Mouse (Mus musculus) neural tube, embryonic 13.5 days (tissue): ENCODE results near the gene Hs3st3a1. TPM values are rescaled to one million over a fixed set of nuclear protein-coding genes. Genes with fewer than 3 reads are reported as not detected.

ENCODE experiments used
- ATAC-seq: fragments of 200-750 bp; cut with Nextera tagmentation; 2 replicates; pipeline ENCODE4 v1.8.0; 2017; ENCODE audit warnings: low read depth, mild to moderate bottlenecking, moderate TSS enrichment, moderate library complexity
- H3K27ac ChIP-seq: fragments of 300-500 bp; sonication (generic); replicated peaks from 2 replicates; pipeline ENCODE4 v1.5.1; 2015; ENCODE audit warnings: moderate library complexity, mild to moderate bottlenecking, inconsistent platforms
- H3K27me3 ChIP-seq: fragments of 300-500 bp; sonication (generic); 2 replicates; pipeline ENCODE4 v1.6.1; 2015; ENCODE audit warnings: mild to moderate bottlenecking, inconsistent platforms
- H3K36me3 ChIP-seq: fragments of 300-500 bp; sonication (generic); 2 replicates; pipeline ENCODE4 v1.6.1; 2015; ENCODE audit warnings: mild to moderate bottlenecking, inconsistent platforms
- H3K4me1 ChIP-seq: fragments of 300-500 bp; sonication (generic); replicated peaks from 2 replicates; pipeline ENCODE4 v1.6.1; 2015; ENCODE audit warnings: inconsistent platforms
- H3K4me2 ChIP-seq: fragments of 300-500 bp; sonication (generic); 2 replicates; pipeline ENCODE4 v1.6.1; 2015; ENCODE audit warnings: inconsistent platforms, mild to moderate bottlenecking, moderate library complexity
- H3K4me3 ChIP-seq: fragments of 300-500 bp; sonication (generic); 2 replicates; pipeline ENCODE4 v1.5.1; 2015; ENCODE audit warnings: mild to moderate bottlenecking, inconsistent platforms
- H3K9ac ChIP-seq: fragments of 300-500 bp; sonication (generic); 2 replicates; pipeline ENCODE4 v1.6.1; 2015; ENCODE audit warnings: moderate library complexity, mild to moderate bottlenecking, inconsistent platforms
- H3K9me3 ChIP-seq: fragments of 300-500 bp; sonication (generic); 2 replicates; pipeline ENCODE4 v1.6.1; 2016; ENCODE audit warnings: inconsistent platforms
- whole genome bisulfite sequencing: fragments of 180-500 bp; shearing (Covaris S2); methylation state at CpG from one replicate; pipeline ENCODE4 v1.1.7; 2015; 5-methylcytosine and 5-hydroxymethylcytosine counted together
- polyA plus RNA-seq: library from polyadenylated mRNA; unstranded; fragments of >200 nt; fragmentation: Nextera tagmentation; extraction: Ambion mirVana; gene quantifications from 2 replicates; pipeline ENCODE4 v1.2.1, GENCODE M21; 2015

The Hs3st3a1 gene
- polyA plus RNA-seq, 1 experiment from 2014 or later, result 0.98 TPM

- H3K9ac ChIP-seq, result no peak overlapping the region
- H3K9me3 ChIP-seq, result no peaks in the 10 kb centered on the region
- no peak overlapping the region for H3K4me3 ChIP-seq
- no peaks in the 10 kb centered on the region; the same call in 1 of the 2 replicates for H3K27me3 ChIP-seq
- no peak overlapping the region for H3K27ac ChIP-seq
- H3K4me1 ChIP-seq, result peaks cover 28% of the 10 kb centered on the region
- no peaks in the 10 kb centered on the region for H3K36me3 ChIP-seq
- no peak for ATAC-seq
- 28% methylated on average over 3 of the region's 3 CpGs for WGBS
- no peak overlapping the region for H3K4me2 ChIP-seq
Measured at GRCm38 (mm10) chr11:64495935-64496334, 60.8 kb downstream of the Hs3st3a1 start.

GRCm38 (mm10) chr11:64496677-64497076 lies 61.5 kb downstream of the Hs3st3a1 start:
- WGBS, result 76% methylated on average over 3 of the region's 3 CpGs
- H3K4me3 ChIP-seq, result no peak overlapping the region

GRCm38 (mm10) chr11:64500536-64501112 lies 65.5 kb downstream of the Hs3st3a1 start:
- Histone ChIP-seq H3K27me3 (no peaks in the 10 kb centered on the region), H3K27ac (no peak overlapping the region), H3K4me3 (no peak overlapping the region), H3K9ac (no peak overlapping the region), H3K36me3 (no peaks in the 10 kb centered on the region), H3K9me3 (peaks cover 10% of the 10 kb centered on the region; the same call in 1 of the 2 replicates), H3K4me1 (0 out of 2 replicates have a peak, but pooled peaks cover 4% of the 10 kb centered on the region), H3K4me2 (no peak overlapping the region)
- 87% methylated on average over 5 of the region's 5 CpGs for WGBS
- no peak for ATAC-seq

More at GRCm38 (mm10) chr11:64496677-64497076, 61.5 kb downstream of the Hs3st3a1 start:
- Histone ChIP-seq H3K36me3 (no peaks in the 10 kb centered on the region), H3K27ac (no peak overlapping the region), H3K9ac (no peak overlapping the region), H3K4me2 (no peak overlapping the region), H3K4me1 (peaks cover 24% of the 10 kb centered on the region), H3K9me3 (no peaks in the 10 kb centered on the region), H3K27me3 (no peaks in the 10 kb centered on the region)
- no peak for ATAC-seq

- Histone ChIP-seq H3K36me3 (no peaks in the 10 kb centered on the region), H3K4me2 (no peak overlapping the region), H3K4me3 (no peak overlapping the region), H3K27me3 (no peaks in the 10 kb centered on the region), H3K9me3 (peaks cover 10% of the 10 kb centered on the region; the same call in 1 of the 2 replicates), H3K4me1 (peaks cover 3% of the 10 kb centered on the region; the same call in 1 of the 2 replicates), H3K9ac (no peak overlapping the region), H3K27ac (no peak overlapping the region)
- no peak for ATAC-seq
- WGBS, result 82% methylated on average over 3 of the region's 3 CpGs
Measured at GRCm38 (mm10) chr11:64503040-64503439, 67.9 kb downstream of the Hs3st3a1 start.

GRCm38 (mm10) chr11:64505924-64506323 lies 70.8 kb downstream of the Hs3st3a1 start:
- WGBS, result 96% methylated on average over 1 of the region's 1 CpGs
- Histone ChIP-seq H3K27ac (no peak overlapping the region), H3K4me1 (peaks cover 3% of the 10 kb centered on the region; the same call in 1 of the 2 replicates)

GRCm38 (mm10) chr11:64507024-64507423 lies 71.9 kb downstream of the Hs3st3a1 start:
- H3K27ac ChIP-seq, result no peak overlapping the region
- ATAC-seq, result no peak
- no peak overlapping the region for H3K9ac ChIP-seq
- H3K9me3 ChIP-seq, result peaks cover 10% of the 10 kb centered on the region; the same call in 1 of the 2 replicates
- H3K36me3 ChIP-seq, result no peaks in the 10 kb centered on the region
- peaks cover 9% of the 10 kb centered on the region; the same call in 1 of the 2 replicates for H3K4me1 ChIP-seq
- WGBS, result 69% methylated on average over 3 of the region's 3 CpGs
- H3K27me3 ChIP-seq, result no peaks in the 10 kb centered on the region; the same call in 1 of the 2 replicates
- no peak overlapping the region for H3K4me3 ChIP-seq
- no peak overlapping the region for H3K4me2 ChIP-seq

More at GRCm38 (mm10) chr11:64505924-64506323, 70.8 kb downstream of the Hs3st3a1 start:
- Histone ChIP-seq H3K27me3 (no peaks in the 10 kb centered on the region; the same call in 1 of the 2 replicates), H3K36me3 (no peaks in the 10 kb centered on the region), H3K9ac (no peak overlapping the region), H3K9me3 (peaks cover 10% of the 10 kb centered on the region; the same call in 1 of the 2 replicates), H3K4me2 (no peak overlapping the region), H3K4me3 (no peak overlapping the region)
- no peak for ATAC-seq

GRCm38 (mm10) chr11:64509106-64509505 lies 74.0 kb downstream of the Hs3st3a1 start:
- Histone ChIP-seq H3K9ac (no peak overlapping the region), H3K9me3 (peaks cover 10% of the 10 kb centered on the region; the same call in 1 of the 2 replicates), H3K4me3 (no peak overlapping the region), H3K36me3 (no peaks in the 10 kb centered on the region), H3K4me1 (peaks cover 9% of the 10 kb centered on the region; the same call in 1 of the 2 replicates), H3K27me3 (no peaks in the 10 kb centered on the region; the same call in 1 of the 2 replicates), H3K27ac (no peak overlapping the region), H3K4me2 (no peak overlapping the region)
- WGBS, result 93% methylated on average over 2 of the region's 2 CpGs
- no peak for ATAC-seq

- peaks cover 6% of the 10 kb centered on the region; the same call in 1 of the 2 replicates for H3K4me1 ChIP-seq
- no peaks in the 10 kb centered on the region for H3K9me3 ChIP-seq
- no peak overlapping the region for H3K27ac ChIP-seq
- no peaks in the 10 kb centered on the region for H3K36me3 ChIP-seq
- H3K4me3 ChIP-seq, result no peak overlapping the region
- H3K4me2 ChIP-seq, result no peak overlapping the region
- 83% methylated on average over 4 of the region's 4 CpGs for WGBS
- ATAC-seq, result no peak
- H3K27me3 ChIP-seq, result no peaks in the 10 kb centered on the region; the same call in 1 of the 2 replicates
- no peak overlapping the region for H3K9ac ChIP-seq
Measured at GRCm38 (mm10) chr11:64512301-64512700, 77.2 kb downstream of the Hs3st3a1 start.

- Histone ChIP-seq H3K4me3 (no peak overlapping the region), H3K9ac (no peak overlapping the region), H3K4me1 (peaks cover 8% of the 10 kb centered on the region; the same call in 1 of the 2 replicates), H3K36me3 (no peaks in the 10 kb centered on the region), H3K9me3 (no peaks in the 10 kb centered on the region), H3K4me2 (no peak overlapping the region), H3K27ac (no peak overlapping the region), H3K27me3 (peaks cover 7% of the 10 kb centered on the region)
- no peak for ATAC-seq
- WGBS, result 87% methylated on average over 5 of the region's 5 CpGs
Measured at GRCm38 (mm10) chr11:64513419-64513818, 78.3 kb downstream of the Hs3st3a1 start.

- ATAC-seq, result no peak
- H3K36me3 ChIP-seq, result no peaks in the 10 kb centered on the region
- H3K27ac ChIP-seq, result no peak overlapping the region
- no peak overlapping the region for H3K4me2 ChIP-seq
- H3K9ac ChIP-seq, result no peak overlapping the region
- H3K9me3 ChIP-seq, result no peaks in the 10 kb centered on the region
- 94% methylated on average over 9 of the region's 9 CpGs for WGBS
- H3K4me1 ChIP-seq, result peaks cover 10% of the 10 kb centered on the region; the same call in 1 of the 2 replicates
- peaks cover 38% of the 10 kb centered on the region for H3K27me3 ChIP-seq
- H3K4me3 ChIP-seq, result no peak overlapping the region
Measured at GRCm38 (mm10) chr11:64516712-64517589, 81.8 kb downstream of the Hs3st3a1 start.

- H3K27me3 ChIP-seq, result peaks cover 43% of the 10 kb centered on the region
- peaks cover 9% of the 10 kb centered on the region; the same call in 1 of the 2 replicates for H3K4me1 ChIP-seq
- no peak overlapping the region for H3K27ac ChIP-seq
- WGBS, result 58% methylated on average over 6 of the region's 6 CpGs
- no peak overlapping the region for H3K4me3 ChIP-seq
- no peak overlapping the region for H3K9ac ChIP-seq
- no peaks in the 10 kb centered on the region for H3K36me3 ChIP-seq
- no peak overlapping the region for H3K4me2 ChIP-seq
- no peak for ATAC-seq
- H3K9me3 ChIP-seq, result no peaks in the 10 kb centered on the region
Measured at GRCm38 (mm10) chr11:64518146-64518841, 83.2 kb downstream of the Hs3st3a1 start.
